Mouse (Mus musculus) intestine, embryonic 16.5 days (tissue): ENCODE measurements around the gene Sphk1. TPM values are rescaled to one million over a fixed set of nuclear protein-coding genes. Genes with fewer than 3 reads are reported as not detected.

Experiments
- ATAC-seq: fragments of 200-750 bp; cut with Nextera tagmentation; 2 replicates; pipeline ENCODE4 v1.8.0; 2017; ENCODE audit warnings: moderate TSS enrichment, moderate library complexity
- H3K27ac ChIP-seq: fragments of 300-500 bp; sonication (generic); 2 replicates; pipeline ENCODE4 v1.5.1; 2014; ENCODE audit warnings: mild to moderate bottlenecking, low read length
- H3K27me3 ChIP-seq: fragments of 300-500 bp; sonication (generic); replicated peaks from 2 replicates; pipeline ENCODE4 v1.6.1; 2014; ENCODE audit warnings: low read length, control low read depth, mixed read lengths; ENCODE audit not compliant: control insufficient read depth, insufficient read depth
- H3K36me3 ChIP-seq: fragments of 300-500 bp; sonication (generic); 2 replicates; pipeline ENCODE4 v1.6.1; 2014; ENCODE audit warnings: low read length, control low read depth; ENCODE audit not compliant: control insufficient read depth, insufficient read depth
- H3K4me1 ChIP-seq: fragments of 300-500 bp; sonication (generic); 2 replicates; pipeline ENCODE4 v1.6.1; 2014; ENCODE audit warnings: low read length, control low read depth, mixed read lengths; ENCODE audit not compliant: control insufficient read depth, insufficient read depth
- H3K4me2 ChIP-seq: fragments of 300-500 bp; sonication (generic); 2 replicates; pipeline ENCODE4 v1.6.1; 2014; ENCODE audit warnings: low read depth, low read length, control low read depth
- H3K4me3 ChIP-seq: fragments of 300-500 bp; sonication (generic); 2 replicates; pipeline ENCODE4 v1.5.1; 2014; ENCODE audit warnings: mild to moderate bottlenecking, low read length
- H3K9ac ChIP-seq: fragments of 300-500 bp; sonication (generic); 2 replicates; pipeline ENCODE4 v1.6.1; 2014; ENCODE audit warnings: low read depth, low read length
- H3K9me3 ChIP-seq: fragments of 300-500 bp; sonication (generic); 2 replicates; pipeline ENCODE4 v1.6.1; 2016; ENCODE audit warnings: low read length, control low read depth; ENCODE audit not compliant: control insufficient read depth
- WGBS: fragments of 180-500 bp; shearing (Covaris S2); extraction: QIAGEN DNeasy Blood & Tissue Kit; methylation state at CpG from one replicate; pipeline ENCODE4 v1.1.7; 2014; 5-methylcytosine and 5-hydroxymethylcytosine counted together
- polyA plus RNA-seq: library from polyadenylated mRNA; unstranded; fragments of >200 nt; fragmentation: Nextera tagmentation; extraction: Ambion mirVana; gene quantifications from 2 replicates; pipeline ENCODE4 v1.2.1, GENCODE M21; 2015

Sphk1 gene
- polyA plus RNA-seq, 1 experiment from 2014 or later: 5.2 TPM

- no peaks in the 10 kb centered on the region for H3K27me3 ChIP-seq
- H3K9me3 ChIP-seq: no peaks in the 10 kb centered on the region
- H3K36me3 ChIP-seq: peaks cover 17% of the 10 kb centered on the region
- no peak for ATAC-seq
- no peak overlapping the region for H3K27ac ChIP-seq
- no peak overlapping the region for H3K4me2 ChIP-seq
- peaks cover 23% of the 10 kb centered on the region for H3K4me1 ChIP-seq
- H3K4me3 ChIP-seq: no peak overlapping the region
- 76% methylated on average over 17 of the region's 17 CpGs for WGBS
- no peak overlapping the region for H3K9ac ChIP-seq
These were observed 16.8 kb downstream of the Sphk1 start for GRCm38 (mm10) chr11:116547296-116548060.

- H3K4me3 ChIP-seq: no peak overlapping the region
- H3K36me3 ChIP-seq: peaks cover 14% of the 10 kb centered on the region; the same call in 1 of the 2 replicates
- ATAC-seq: no peak
- H3K27ac ChIP-seq: no peak overlapping the region
- H3K4me1 ChIP-seq: peaks cover 23% of the 10 kb centered on the region
- H3K9me3 ChIP-seq: no peaks in the 10 kb centered on the region
- H3K27me3 ChIP-seq: no peaks in the 10 kb centered on the region
- no peak overlapping the region for H3K4me2 ChIP-seq
- no peak overlapping the region for H3K9ac ChIP-seq
- 92% methylated on average over 9 of the region's 9 CpGs for WGBS
These were observed 18.1 kb downstream of the Sphk1 start for GRCm38 (mm10) chr11:116548780-116549179.

GRCm38 (mm10) chr11:116549273-116550038 lies 18.7 kb downstream of the Sphk1 start:
- no peak for ATAC-seq
- Histone ChIP-seq H3K27me3 (no peaks in the 10 kb centered on the region), H3K4me1 (peaks cover 23% of the 10 kb centered on the region), H3K36me3 (peaks cover 10% of the 10 kb centered on the region; the same call in 1 of the 2 replicates), H3K9me3 (no peaks in the 10 kb centered on the region), H3K27ac (no peak overlapping the region), H3K4me3 (no peak overlapping the region), H3K9ac (no peak overlapping the region), H3K4me2 (no peak overlapping the region)
- 80% methylated on average over 11 of the region's 11 CpGs for WGBS

GRCm38 (mm10) chr11:116550748-116551147 lies 20.0 kb downstream of the Sphk1 start:
- no peak overlapping the region for H3K9ac ChIP-seq
- H3K36me3 ChIP-seq: peaks cover 1% of the 10 kb centered on the region; the same call in 1 of the 2 replicates
- H3K4me2 ChIP-seq: no peak overlapping the region
- H3K27ac ChIP-seq: no peak overlapping the region
- H3K4me1 ChIP-seq: peaks cover 23% of the 10 kb centered on the region
- H3K4me3 ChIP-seq: no peak overlapping the region
- no peaks in the 10 kb centered on the region for H3K9me3 ChIP-seq
- no peaks in the 10 kb centered on the region for H3K27me3 ChIP-seq
- 45% methylated on average over 7 of the region's 7 CpGs for WGBS
- 0 out of 2 replicates have a peak, but pooled peaks have one; percentile 27 for ATAC-seq

- no peak overlapping the region for H3K27ac ChIP-seq
- H3K27me3 ChIP-seq: no peaks in the 10 kb centered on the region
- no peak overlapping the region for H3K9ac ChIP-seq
- H3K4me1 ChIP-seq: peaks cover 23% of the 10 kb centered on the region
- H3K36me3 ChIP-seq: no peaks in the 10 kb centered on the region
- ATAC-seq: no peak
- no peaks in the 10 kb centered on the region for H3K9me3 ChIP-seq
- 63% methylated on average over 1 of the region's 1 CpGs for WGBS
- H3K4me3 ChIP-seq: no peak overlapping the region
- no peak overlapping the region for H3K4me2 ChIP-seq
These were observed 21.5 kb downstream of the Sphk1 start for GRCm38 (mm10) chr11:116552194-116552593.

GRCm38 (mm10) chr11:116554171-116554878 lies 23.6 kb downstream of the Sphk1 start:
- no peaks in the 10 kb centered on the region for H3K9me3 ChIP-seq
- no peak overlapping the region for H3K9ac ChIP-seq
- H3K27ac ChIP-seq: no peak overlapping the region
- 28% methylated on average over 12 of the region's 12 CpGs for WGBS
- H3K4me3 ChIP-seq: no peak overlapping the region
- peaks cover 23% of the 10 kb centered on the region for H3K4me1 ChIP-seq
- ATAC-seq: no peak
- H3K27me3 ChIP-seq: no peaks in the 10 kb centered on the region
- no peak overlapping the region for H3K4me2 ChIP-seq
- no peaks in the 10 kb centered on the region for H3K36me3 ChIP-seq

GRCm38 (mm10) chr11:116555572-116555971 lies 24.8 kb downstream of the Sphk1 start:
- Histone ChIP-seq H3K4me1 (peaks cover 12% of the 10 kb centered on the region), H3K9me3 (no peaks in the 10 kb centered on the region), H3K36me3 (no peaks in the 10 kb centered on the region), H3K4me3 (no peak overlapping the region), H3K4me2 (no peak overlapping the region), H3K27ac (no peak overlapping the region), H3K9ac (no peak overlapping the region), H3K27me3 (no peaks in the 10 kb centered on the region)
- WGBS: 26% methylated on average over 1 of the region's 1 CpGs
- ATAC-seq: no peak

- Histone ChIP-seq H3K27ac (no peak overlapping the region), H3K4me2 (no peak overlapping the region), H3K9ac (no peak overlapping the region), H3K36me3 (no peaks in the 10 kb centered on the region), H3K4me3 (no peak overlapping the region), H3K9me3 (no peaks in the 10 kb centered on the region), H3K27me3 (no peaks in the 10 kb centered on the region), H3K4me1 (peaks cover 4% of the 10 kb centered on the region)
- ATAC-seq: no peak
- 49% methylated on average over 6 of the region's 6 CpGs for WGBS
These were observed 25.6 kb downstream of the Sphk1 start for GRCm38 (mm10) chr11:116556308-116556707.
